21 mouse cellular contexts compared by ENCODE assay signal in genomic region chr5:118128651-118129050, GRCm38 (mm10). TPM values are rescaled to one million over a fixed set of nuclear protein-coding genes. Genes with fewer than 3 reads are reported as not detected.
DNase-seq lines count a peak whose midpoint lies in the region; ATAC-seq lines count a peak whose summit lies in the region.
"Had no signal": no experiment of that assay in that cellular context is flagged by ENCODE, and none has a peak within 500 bp of the region (broad histone marks: within the 10 kb centered on the region; RNA-seq: fewer than 3 reads in every experiment).

No protein-coding gene starts in this region.

- WGBS in forebrain, embryonic 13.5 days = 75% methylated on average over 9 of the region's 9 CpGs
- WGBS in forebrain, embryonic 10.5 days = 84% methylated on average over 9 of the region's 9 CpGs
- 39% methylated on average over 9 of the region's 9 CpGs for WGBS in heart, embryonic 14.5 days
- WGBS in midbrain, embryonic 12.5 days = 85% methylated on average over 9 of the region's 9 CpGs
- WGBS in midbrain, embryonic 16.5 days = 89% methylated on average over 9 of the region's 9 CpGs
- 79% methylated on average over 9 of the region's 9 CpGs for WGBS in liver, embryonic 11.5 days

- H3K4me2 ChIP-seq in forebrain, embryonic 13.5 days = no peak overlapping the region
- H3K4me2 ChIP-seq in heart, embryonic 14.5 days (ENCODE audit: low read length) = no peak overlapping the region
- no peak overlapping the region for H3K4me2 ChIP-seq in midbrain, embryonic 12.5 days (replicated peaks)
- H3K4me2 ChIP-seq in midbrain, embryonic 16.5 days (ENCODE audit: low read length) = no peak overlapping the region
- H3K4me2 ChIP-seq in liver, embryonic 11.5 days = no peak overlapping the region
- H3K4me2 ChIP-seq: liver, embryonic 12.5 days; lung, embryonic 14.5 days; midbrain, embryonic 11.5 days had no signal

- H3K4me1 ChIP-seq in forebrain, embryonic 13.5 days = peaks cover 10% of the 10 kb centered on the region
- H3K4me1 ChIP-seq in forebrain, embryonic 10.5 days = peaks cover 3% of the 10 kb centered on the region
- H3K4me1 ChIP-seq in heart, embryonic 14.5 days (ENCODE audit: control insufficient read depth in 2 of 2, insufficient read depth in 2 of 2, low read length in 2 of 2) = peaks cover 32 to 56% of the 10 kb centered on the region in 2 experiments
- H3K4me1 ChIP-seq in midbrain, embryonic 12.5 days = peaks cover 1% of the 10 kb centered on the region; the same call in 1 of the 2 replicates
- H3K4me1 ChIP-seq in midbrain, embryonic 16.5 days (ENCODE audit: control insufficient read depth, insufficient read depth, low read length) = no peaks in the 10 kb centered on the region
- H3K4me1 ChIP-seq in liver, embryonic 11.5 days (replicated peaks; ENCODE audit: control insufficient read depth, insufficient read depth, low read length) = no peaks in the 10 kb centered on the region; the same call in 1 of the 2 replicates
- H3K4me1 ChIP-seq: liver, embryonic 12.5 days had no signal

- peaks cover 48% of the 10 kb centered on the region for H3K36me3 ChIP-seq in forebrain, embryonic 13.5 days (ENCODE audit: poor library complexity, severe bottlenecking)
- peaks cover 57% of the 10 kb centered on the region for H3K36me3 ChIP-seq in forebrain, embryonic 10.5 days (replicated peaks)
- peaks cover 45% of the 10 kb centered on the region for H3K36me3 ChIP-seq in heart, embryonic 14.5 days (ENCODE audit: control insufficient read depth, insufficient read depth, low read length)
- peaks cover 39% of the 10 kb centered on the region for H3K36me3 ChIP-seq in midbrain, embryonic 12.5 days
- peaks cover 15% of the 10 kb centered on the region; the same call in 1 of the 2 replicates for H3K36me3 ChIP-seq in midbrain, embryonic 16.5 days (ENCODE audit: control insufficient read depth, insufficient read depth, low read length)
- peaks cover 17% of the 10 kb centered on the region for H3K36me3 ChIP-seq in liver, embryonic 11.5 days (ENCODE audit: control insufficient read depth, insufficient read depth, low read length)

- H3K27ac ChIP-seq in forebrain, embryonic 13.5 days = peak overlapping the region; percentile 52
- H3K27ac ChIP-seq in forebrain, embryonic 10.5 days = no peak overlapping the region
- peak overlapping the region; percentile 23 to 43; a peak in 3 of 4 replicates for H3K27ac ChIP-seq in heart, embryonic 14.5 days (replicated peaks in 1 of 2; ENCODE audit: control insufficient read depth in 1 of 2, insufficient read depth in 1 of 2, low read depth in 2 of 2, low read length in 2 of 2)
- H3K27ac ChIP-seq in midbrain, embryonic 12.5 days (replicated peaks) = peak overlapping the region; percentile 39; the same call in 1 of the 2 replicates
- H3K27ac ChIP-seq in midbrain, embryonic 16.5 days (ENCODE audit: low read length) = no peak overlapping the region
- no peak overlapping the region for H3K27ac ChIP-seq in liver, embryonic 11.5 days (ENCODE audit: low read depth, low read length)
- H3K27ac ChIP-seq: hindbrain, postnatal 0 days; limb, embryonic 10.5 days; liver, embryonic 12.5 days had no signal

- no peak overlapping the region for H3K9ac ChIP-seq in forebrain, embryonic 13.5 days
- no peak overlapping the region for H3K9ac ChIP-seq in heart, embryonic 14.5 days (ENCODE audit: low read length)
- no peak overlapping the region for H3K9ac ChIP-seq in midbrain, embryonic 12.5 days (replicated peaks)
- no peak overlapping the region for H3K9ac ChIP-seq in midbrain, embryonic 16.5 days (ENCODE audit: low read depth, low read length)
- H3K9ac ChIP-seq in liver, embryonic 11.5 days (ENCODE audit: low read depth, low read length) = no peak overlapping the region
- H3K9ac ChIP-seq: liver, embryonic 12.5 days; lung, embryonic 14.5 days had no signal

- H3K9me3 ChIP-seq in forebrain, embryonic 13.5 days (replicated peaks) = no peaks in the 10 kb centered on the region
- H3K9me3 ChIP-seq in forebrain, embryonic 10.5 days = no peaks in the 10 kb centered on the region
- H3K9me3 ChIP-seq in heart, embryonic 14.5 days (ENCODE audit: control insufficient read depth, low read length) = no peaks in the 10 kb centered on the region
- no peaks in the 10 kb centered on the region for H3K9me3 ChIP-seq in midbrain, embryonic 12.5 days
- H3K9me3 ChIP-seq in midbrain, embryonic 16.5 days (replicated peaks; ENCODE audit: control insufficient read depth, low read length, poor library complexity, severe bottlenecking) = no peaks in the 10 kb centered on the region
- H3K9me3 ChIP-seq in liver, embryonic 11.5 days (ENCODE audit: control insufficient read depth, low read length) = no peaks in the 10 kb centered on the region
- H3K9me3 ChIP-seq: limb, embryonic 10.5 days; liver, embryonic 12.5 days had no signal

- no peak for DNase-seq in forebrain, embryonic 10.5 days (ENCODE audit: extremely low spot score, low spot score)
- no peak for DNase-seq in heart, adult 11 months
- DNase-seq in liver, embryonic 11.5 days (ENCODE audit: low spot score) = no peak
- DNase-seq: adrenal gland, adult 2 months; cerebellum, adult 11 months; heart, postnatal 36 days; kidney, adult 11 months; kidney, postnatal 25 days; layer of hippocampus, postnatal 36 days; lung, embryonic 14.5 days; lung, postnatal 4 days; right cerebral cortex, postnatal 4 days; thymus, postnatal 36 days had no signal

- no peak overlapping the region for H3K4me3 ChIP-seq in forebrain, embryonic 13.5 days
- no peak overlapping the region for H3K4me3 ChIP-seq in forebrain, embryonic 10.5 days
- H3K4me3 ChIP-seq in heart, embryonic 14.5 days (ENCODE audit: control insufficient read depth in 1 of 2, insufficient read depth in 1 of 2, low read depth in 1 of 2, low read length in 2 of 2) = no peak overlapping the region
- no peak overlapping the region for H3K4me3 ChIP-seq in midbrain, embryonic 12.5 days
- no peak overlapping the region for H3K4me3 ChIP-seq in midbrain, embryonic 16.5 days (ENCODE audit: low read depth, low read length)
- H3K4me3 ChIP-seq in liver, embryonic 11.5 days (ENCODE audit: low read depth, low read length) = no peak overlapping the region
- H3K4me3 ChIP-seq: limb, embryonic 10.5 days; liver, embryonic 12.5 days had no signal

- ATAC-seq in forebrain, embryonic 13.5 days = no peak
- peak; percentile 28 for ATAC-seq in heart, embryonic 14.5 days (ENCODE audit: insufficient number of reproducible peaks, insufficient read depth, low FRiP score, low read depth)
- no peak for ATAC-seq in midbrain, embryonic 12.5 days (ENCODE audit: low FRiP score, low read depth)
- ATAC-seq in midbrain, embryonic 16.5 days = no peak
- ATAC-seq in liver, embryonic 11.5 days (replicated peaks; ENCODE audit: low FRiP score) = no peak
- ATAC-seq: hindbrain, postnatal 0 days; liver, embryonic 12.5 days had no signal

- no peaks in the 10 kb centered on the region for H3K27me3 ChIP-seq in forebrain, embryonic 13.5 days
- no peaks in the 10 kb centered on the region for H3K27me3 ChIP-seq in forebrain, embryonic 10.5 days (ENCODE audit: poor library complexity, severe bottlenecking)
- H3K27me3 ChIP-seq in heart, embryonic 14.5 days (ENCODE audit: control insufficient read depth, insufficient read depth, low read length) = no peaks in the 10 kb centered on the region
- no peaks in the 10 kb centered on the region for H3K27me3 ChIP-seq in midbrain, embryonic 12.5 days
- H3K27me3 ChIP-seq in midbrain, embryonic 16.5 days (ENCODE audit: control insufficient read depth, insufficient read depth, low read depth, low read length) = no peaks in the 10 kb centered on the region
- H3K27me3 ChIP-seq in liver, embryonic 11.5 days (replicated peaks; ENCODE audit: control insufficient read depth, insufficient read depth, low read length) = no peaks in the 10 kb centered on the region
- H3K27me3 ChIP-seq: liver, embryonic 12.5 days had no signal

RNA-seq across cellular contexts. Expression of gene Fbxw8, which starts 26.6 kb away (rescaled TPM):
- 23.5 and 24.6 TPM in 2 replicates for polyA plus RNA-seq in forebrain, embryonic 13.5 days (2015; fragmentation: Nextera tagmentation; extraction: Ambion mirVana)
- polyA plus RNA-seq in forebrain, embryonic 10.5 days (2016; fragmentation: Nextera tagmentation; extraction: Ambion mirVana) = 32.7 and 33.8 TPM in 2 replicates
- polyA plus RNA-seq in heart, embryonic 14.5 days (2014; fragmentation: Nextera tagmentation; extraction: Ambion mirVana) = 20.5 and 23.7 TPM in 2 replicates
- 41.4 and 47.5 TPM in 2 replicates for polyA plus RNA-seq in midbrain, embryonic 12.5 days (2016; fragmentation: Nextera tagmentation; extraction: Ambion mirVana)
- 18.4 TPM in 2 replicates for polyA plus RNA-seq in midbrain, embryonic 16.5 days (2015; fragmentation: Nextera tagmentation; extraction: Ambion mirVana)
- polyA plus RNA-seq in liver, embryonic 11.5 days (2014; fragmentation: Nextera tagmentation; extraction: Ambion mirVana) = 17.0 and 18.4 TPM in 2 replicates

RNA-seq across cellular contexts. Expression of gene Hrk, which starts 35.8 kb away (rescaled TPM):
- 0.62 and 0.91 TPM in 2 replicates for polyA plus RNA-seq in forebrain, embryonic 13.5 days (2015; fragmentation: Nextera tagmentation; extraction: Ambion mirVana)
- polyA plus RNA-seq in forebrain, embryonic 10.5 days (2016; fragmentation: Nextera tagmentation; extraction: Ambion mirVana) = 0.04 and 0.09 TPM in 2 replicates
- 0.04 and 0.09 TPM in 2 replicates for polyA plus RNA-seq in heart, embryonic 14.5 days (2014; fragmentation: Nextera tagmentation; extraction: Ambion mirVana)
- polyA plus RNA-seq in midbrain, embryonic 12.5 days (2016; fragmentation: Nextera tagmentation; extraction: Ambion mirVana) = 0.24 and 0.33 TPM in 2 replicates
- polyA plus RNA-seq in midbrain, embryonic 16.5 days (2015; fragmentation: Nextera tagmentation; extraction: Ambion mirVana) = 4.1 and 4.6 TPM in 2 replicates
- 0.05 TPM in 1 of 2 replicates, not detected in the other for polyA plus RNA-seq in liver, embryonic 11.5 days (2014; fragmentation: Nextera tagmentation; extraction: Ambion mirVana)
- polyA plus RNA-seq: adrenal gland, adult 2 months; lung, embryonic 14.5 days had no signal

Comparison
In these comparisons a context has a peak if more than half of its experiments do, and no peak if none do; other contexts are left out.
1. H3K27ac ChIP-seq: peak in forebrain, embryonic 13.5 days (single experiment), heart, embryonic 14.5 days (2 of 2) and midbrain, embryonic 12.5 days (single experiment); none in forebrain, embryonic 10.5 days (single experiment), midbrain, embryonic 16.5 days (single experiment) and liver, embryonic 11.5 days (single experiment).